8 mouse cellular contexts compared by ENCODE assay signal in genomic region chr6:38535366-38535690, GRCm38 (mm10). TPM values are rescaled to one million over a fixed set of nuclear protein-coding genes. Genes with fewer than 3 reads are reported as not detected.
DNase-seq lines count a peak whose midpoint lies in the region; ATAC-seq and TF ChIP-seq lines count a peak whose summit lies in the region.

No protein-coding gene starts in this region.

- H3K4me2 ChIP-seq in heart, embryonic 15.5 days, result peak overlapping the region; percentile 71
- peak overlapping the region; percentile 46 for H3K4me2 ChIP-seq in forebrain, postnatal 0 days (ENCODE audit: low read depth)

- peak overlapping the region; percentile 99 for H3K9ac ChIP-seq in heart, embryonic 15.5 days
- H3K9ac ChIP-seq in forebrain, postnatal 0 days, result peak overlapping the region; percentile 97

- H3K4me3 ChIP-seq in heart, embryonic 15.5 days, result peak overlapping the region; percentile 98
- H3K4me3 ChIP-seq in G1E (ENCODE audit: low read depth, low read length), result peak overlapping the region; percentile 98
- H3K4me3 ChIP-seq in forebrain, postnatal 0 days (ENCODE audit: low read depth, low read length), result peak overlapping the region; percentile 91
- peak overlapping the region; percentile 85 for H3K4me3 ChIP-seq in midbrain, embryonic 10.5 days

- H3K36me3 ChIP-seq in heart, embryonic 15.5 days, result peaks cover 12% of the 10 kb centered on the region
- peaks cover 24% of the 10 kb centered on the region for H3K36me3 ChIP-seq in G1E (replicated peaks)
- peaks cover 6% of the 10 kb centered on the region for H3K36me3 ChIP-seq in forebrain, postnatal 0 days (ENCODE audit: insufficient read depth)
- peaks cover 13% of the 10 kb centered on the region for H3K36me3 ChIP-seq in midbrain, embryonic 10.5 days

- no peak for DNase-seq in heart, adult 8-10 months (ENCODE audit: low spot score)
- DNase-seq in G1E (ENCODE audit: low spot score), result no peak
- DNase-seq in forebrain, postnatal 0 days, result no peak
- no peak for DNase-seq in midbrain, embryonic 10.5 days (ENCODE audit: low spot score)
- no peak for DNase-seq in adrenal gland, postnatal 36 days
- DNase-seq in cerebellum, adult 11-12 months, result no peak
- no peak for DNase-seq in urinary bladder, postnatal 10 days (ENCODE audit: low spot score)

- ATAC-seq in heart, embryonic 15.5 days (replicated peaks; ENCODE audit: insufficient number of reproducible peaks, insufficient read depth, low FRiP score, low read depth), result no peak
- no peak for ATAC-seq in G1E (ENCODE audit: extremely low read depth, insufficient number of reproducible peaks, low FRiP score, poor library complexity, severe bottlenecking)
- no peak for ATAC-seq in forebrain, postnatal 0 days

- peak overlapping the region; percentile 100 for H3K27ac ChIP-seq in heart, embryonic 15.5 days
- peak overlapping the region; percentile 98 for H3K27ac ChIP-seq in forebrain, postnatal 0 days (ENCODE audit: low read depth, low read length)
- peak overlapping the region; percentile 96 for H3K27ac ChIP-seq in midbrain, embryonic 10.5 days (replicated peaks)

- H3K9me3 ChIP-seq in heart, embryonic 15.5 days (replicated peaks), result no peaks in the 10 kb centered on the region
- H3K9me3 ChIP-seq in G1E (replicated peaks), result no peaks in the 10 kb centered on the region
- no peaks in the 10 kb centered on the region for H3K9me3 ChIP-seq in forebrain, postnatal 0 days (ENCODE audit: low read length)
- H3K9me3 ChIP-seq in midbrain, embryonic 10.5 days (replicated peaks), result no peaks in the 10 kb centered on the region

- no peaks in the 10 kb centered on the region for H3K27me3 ChIP-seq in heart, embryonic 15.5 days
- no peaks in the 10 kb centered on the region for H3K27me3 ChIP-seq in G1E (ENCODE audit: insufficient read depth, low read length)
- H3K27me3 ChIP-seq in forebrain, postnatal 0 days (ENCODE audit: insufficient read depth, low read length), result no peaks in the 10 kb centered on the region
- H3K27me3 ChIP-seq in midbrain, embryonic 10.5 days (ENCODE audit: low read depth, poor library complexity, severe bottlenecking), result no peaks in the 10 kb centered on the region

- TF ChIP-seq CTCF in G1E (IDR thresholded peaks at IDR 0.05; ENCODE audit: low read depth, low read length), result no peak
- no peak for TF ChIP-seq CTCF in forebrain, postnatal 0 days (IDR thresholded peaks at IDR 0.05; ENCODE audit: low read depth)

- H3K4me1 ChIP-seq in heart, embryonic 15.5 days (replicated peaks), result peaks cover 13% of the 10 kb centered on the region; the same call in 1 of the 2 replicates
- H3K4me1 ChIP-seq in G1E (ENCODE audit: insufficient read depth, low read depth, low read length), result peaks cover 25% of the 10 kb centered on the region
- 0 out of 2 replicates have a peak, but pooled peaks cover 4% of the 10 kb centered on the region for H3K4me1 ChIP-seq in forebrain, postnatal 0 days (ENCODE audit: insufficient read depth)
- H3K4me1 ChIP-seq in midbrain, embryonic 10.5 days, result peaks cover 22% of the 10 kb centered on the region

- WGBS in heart, embryonic 15.5 days, result under 1% methylated on average over 9 of the region's 9 CpGs
- under 1% methylated on average over 9 of the region's 9 CpGs for WGBS in forebrain, postnatal 0 days
- 6% methylated on average over 9 of the region's 9 CpGs for WGBS in midbrain, embryonic 10.5 days

RNA-seq across cellular contexts. Expression of gene Fmc1, which starts 2.0 kb away (rescaled TPM):
- 217 and 292 TPM in 2 replicates for polyA plus RNA-seq in heart, embryonic 15.5 days (2015; fragmentation: Nextera tagmentation; extraction: Ambion mirVana)
- 100 to 1,000 TPM; 234 to 298 (median 248) TPM for total RNA-seq in heart, adult 8-10 months (2022)
- total RNA-seq in G1E (2014; fragmentation: Nextera tagmentation) (6.4 and 16.7 TPM in 2 replicates), G1E (2017) (39.5 and 55.9 TPM in 2 replicates)
- polyA plus RNA-seq in G1E (2012), result 178 and 230 TPM in 2 replicates
- total RNA-seq in forebrain, postnatal 0 days (2014; rRNA removed), result 65.3 and 65.8 TPM in 2 replicates
- polyA plus RNA-seq in forebrain, postnatal 0 days (2015; fragmentation: Nextera tagmentation; extraction: Ambion mirVana), result 180 and 203 TPM in 2 replicates
- 121 TPM in 2 replicates for polyA plus RNA-seq in midbrain, embryonic 10.5 days (2016; fragmentation: Nextera tagmentation; extraction: Ambion mirVana)
- 100 to 1,000 TPM; 101 to 135 TPM for total RNA-seq in adrenal gland, postnatal 36 days (2021)

RNA-seq across cellular contexts. Expression of gene Luc7l2, which starts 15.8 kb away (rescaled TPM):
- polyA plus RNA-seq in heart, embryonic 15.5 days (2015; fragmentation: Nextera tagmentation; extraction: Ambion mirVana), result 26.7 and 29.9 TPM in 2 replicates
- 100 to 1,000 TPM in 1 of 4 experiments, 10 to 100 TPM in 3; 84.5 to 120 (median 91.4) TPM for total RNA-seq in heart, adult 8-10 months (2022)
- 374 and 400 TPM in 2 replicates for total RNA-seq in G1E (2014; fragmentation: Nextera tagmentation)
- total RNA-seq in G1E (2017), result 162 and 211 TPM in 2 replicates
- polyA plus RNA-seq in G1E (2012), result 75.8 and 80.7 TPM in 2 replicates
- 73.2 and 97.6 TPM in 2 replicates for total RNA-seq in forebrain, postnatal 0 days (2014; rRNA removed)
- polyA plus RNA-seq in forebrain, postnatal 0 days (2015; fragmentation: Nextera tagmentation; extraction: Ambion mirVana), result 12.0 and 26.1 TPM in 2 replicates
- polyA plus RNA-seq in midbrain, embryonic 10.5 days (2016; fragmentation: Nextera tagmentation; extraction: Ambion mirVana), result 36.1 and 37.4 TPM in 2 replicates
- total RNA-seq in adrenal gland, postnatal 36 days (2021), result 100 to 1,000 TPM; 148 to 156 TPM
